Mouse (Mus musculus) ES-E14 (cell line): Measurements from ENCODE around the gene Nell1. TPM values are rescaled to one million over a fixed set of nuclear protein-coding genes. Genes with fewer than 3 reads are reported as not detected.

Experiments used
- DNase-seq: peaks from one replicate; pipeline ENCODE4 v3.0.0-alpha.2; 2013; ENCODE audit warnings: low read depth, low spot score
- H3K27ac ChIP-seq: 2 replicates; pipeline ENCODE4 v1.5.1; 2012; ENCODE audit warnings: low read depth, mild to moderate bottlenecking, low read length, moderate library complexity, mixed read lengths; ENCODE audit not compliant: poor library complexity, insufficient read depth, severe bottlenecking
- H3K36me3 ChIP-seq: 2 replicates; pipeline ENCODE4 v1.6.1; 2012; ENCODE audit warnings: mild to moderate bottlenecking, low read length, moderate library complexity, mixed read lengths; ENCODE audit not compliant: control insufficient read depth, poor library complexity, insufficient read depth, severe bottlenecking
- H3K4me1 ChIP-seq, 2 experiments: fragments of 150-350 bp in 1 of 2; sonication (generic) in 1 of 2; 2 replicates each; pipeline ENCODE4 v1.6.1; 2012; ENCODE audit warnings: low read length in 2 of 2, mild to moderate bottlenecking in 1 of 2, mixed read lengths in 1 of 2; ENCODE audit not compliant: control insufficient read depth in 2 of 2, insufficient read depth in 2 of 2, poor library complexity in 1 of 2
- H3K4me3 ChIP-seq, 2 experiments: fragments of 150-350 bp in 1 of 2; sonication (generic) in 1 of 2; 2 replicates each; pipeline ENCODE4 v1.5.1; 2012; ENCODE audit warnings: low read length in 2 of 2, low read depth in 1 of 2, mild to moderate bottlenecking in 1 of 2, mixed read lengths in 1 of 2; ENCODE audit not compliant: insufficient read depth in 1 of 2, poor library complexity in 1 of 2, severe bottlenecking in 1 of 2
- H3K9ac ChIP-seq: 2 replicates; pipeline ENCODE4 v1.6.1; 2012; ENCODE audit warnings: low read depth, mild to moderate bottlenecking, low read length, mixed read lengths; ENCODE audit not compliant: poor library complexity, insufficient read depth, severe bottlenecking
- H3K9me3 ChIP-seq: fragments of 150-350 bp; sonication (generic); 2 replicates; pipeline ENCODE4 v1.6.1; 2012; ENCODE audit warnings: low read depth, mild to moderate bottlenecking, low read length; ENCODE audit not compliant: control insufficient read depth, insufficient read depth
- CHD2 ChIP-seq: IDR thresholded peaks from 2 replicates; pipeline ENCODE4 v1.6.1; 2014; ENCODE audit warnings: mild to moderate bottlenecking, low read depth, low read length, inconsistent platforms
- HCFC1 ChIP-seq: IDR thresholded peaks from 2 replicates; pipeline ENCODE4 v1.6.1; 2012; ENCODE audit warnings: low read length, inconsistent platforms, borderline replicate concordance; ENCODE audit not compliant: insufficient read depth
- MAFK ChIP-seq: IDR thresholded peaks from 2 replicates; pipeline ENCODE4 v1.6.1; 2014; ENCODE audit warnings: mild to moderate bottlenecking, low read depth, low read length, inconsistent platforms; ENCODE audit not compliant: insufficient read depth
- ZC3H11A ChIP-seq: IDR thresholded peaks from 2 replicates; pipeline ENCODE4 v1.6.1; 2012; ENCODE audit warnings: low read depth, mild to moderate bottlenecking, inconsistent platforms, low read length, borderline replicate concordance
- ZNF384 ChIP-seq: IDR thresholded peaks from 2 replicates; pipeline ENCODE4 v1.6.1; 2012; ENCODE audit warnings: low read depth, low read length, inconsistent platforms
- in situ Hi-C, 2 experiments: fragments of 600-800 bp; cut with MboI; formaldehyde crosslinking; loops; one replicate each; pipeline ENCODE4 v1.15.1; 2025; ENCODE audit warnings: low sequenced_read_pairs in 2 of 2, inconsistent platforms in 1 of 2; ENCODE audit not compliant: unreplicated experiment in 2 of 2
- total RNA-seq: library from RNA; depleted of rRNA; stranded (reverse); fragments of 300-350 nt; gene quantifications from 2 replicates; pipeline ENCODE4 v1.2.3, GENCODE M21; 2012

Nell1 gene
- total RNA-seq, 1 experiment, result 1.8 TPM

DNA sequence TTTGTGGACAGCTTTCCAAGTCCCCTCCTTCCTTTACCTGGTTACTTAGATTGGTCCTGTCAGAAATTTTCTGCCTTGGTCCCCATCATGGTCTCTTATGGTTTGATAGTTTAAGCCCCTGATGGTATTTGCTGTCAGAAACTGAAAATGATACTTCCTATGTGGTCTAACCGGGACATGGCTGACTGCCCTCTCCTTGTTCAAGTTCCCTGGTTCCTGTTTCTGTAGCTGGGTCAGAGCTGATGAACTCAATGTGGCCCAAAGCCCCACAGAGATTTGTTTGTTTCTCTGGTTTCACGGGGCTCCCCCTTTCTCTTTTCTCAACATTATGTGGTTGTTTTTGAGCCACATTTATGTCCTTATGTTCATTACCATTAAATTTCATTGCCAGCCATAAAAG, 30.6 kb downstream of the Nell1 start:
- in situ Hi-C loops, result no loop called here
- Histone ChIP-seq H3K4me1 (no peaks in the 10 kb centered on the region), H3K4me3 (no peak overlapping the region), H3K9me3 (no peaks in the 10 kb centered on the region), H3K36me3 (no peaks in the 10 kb centered on the region), H3K9ac (no peak overlapping the region), H3K27ac (no peak overlapping the region)
- DNase-seq, result no peak
- TF ChIP-seq MAFK (no peak), CHD2 (no peak), ZC3H11A (no peak), HCFC1 (no peak), ZNF384 (no peak)

DNA sequence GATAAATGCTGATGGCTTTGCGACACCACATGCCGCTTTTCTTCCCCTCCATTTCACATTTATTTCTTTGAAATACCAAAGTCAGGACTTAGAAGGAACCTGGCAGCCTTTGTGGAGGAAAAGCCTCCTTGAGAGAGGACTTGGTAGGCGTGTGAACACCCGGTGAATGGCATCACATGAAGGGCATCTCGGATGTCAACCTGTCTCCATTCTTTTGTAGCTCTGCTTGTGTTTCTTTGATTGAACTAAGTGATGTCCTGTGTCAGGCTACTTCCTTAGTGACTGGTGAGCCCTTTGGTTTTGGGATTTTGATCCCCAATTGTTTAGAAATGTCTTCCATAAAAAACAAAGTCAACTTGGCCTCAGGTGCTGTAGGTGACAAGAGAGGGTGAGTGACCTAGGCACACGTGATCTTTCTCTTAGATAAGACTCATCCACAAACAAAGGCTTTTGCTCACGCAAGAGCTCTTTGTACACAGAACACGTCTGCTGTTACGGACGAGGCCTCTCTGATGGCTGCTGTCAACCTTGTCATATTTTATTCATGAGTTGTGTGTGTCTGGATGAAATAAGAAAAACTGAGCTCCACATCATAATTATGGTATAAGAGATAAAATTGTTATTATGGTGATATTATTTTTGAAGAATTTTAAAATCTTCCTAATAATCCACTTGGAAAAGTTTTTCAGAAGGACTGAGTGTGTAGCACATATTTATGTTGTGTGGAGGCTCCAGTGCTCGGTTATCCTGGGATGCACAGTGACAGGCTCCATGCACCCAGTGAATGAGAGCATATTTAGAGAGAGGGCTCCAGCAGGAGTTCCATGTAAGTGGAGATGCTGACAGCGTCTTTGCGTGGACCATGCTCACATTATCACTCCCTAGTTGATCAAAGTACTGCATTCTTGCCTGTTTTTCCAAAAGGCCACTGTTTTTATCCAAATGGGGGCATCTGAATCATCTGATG, 60.8 kb downstream of the Nell1 start:
- in situ Hi-C loops, result no loop called here

DNA sequence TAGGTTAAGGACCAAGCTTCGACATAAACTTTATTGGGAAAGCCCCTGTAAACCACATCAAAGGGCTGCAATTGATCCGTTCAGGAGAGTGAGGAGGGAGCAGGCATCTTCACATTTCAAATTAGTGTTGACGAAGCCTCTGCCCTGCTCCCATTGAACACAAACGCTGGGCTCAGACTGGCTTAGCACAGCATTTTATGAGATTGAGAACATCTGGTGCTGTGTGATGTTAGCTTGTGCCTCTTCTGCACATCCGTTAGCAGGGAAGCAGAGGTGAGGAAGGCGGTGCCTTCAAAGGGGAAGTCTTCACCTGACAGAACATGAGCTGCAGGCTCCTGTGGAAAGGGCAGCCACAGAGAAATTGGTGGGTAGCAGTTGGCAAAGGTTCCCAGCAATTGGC, 66.4 kb downstream of the Nell1 start:
- Histone ChIP-seq H3K9ac (no peak overlapping the region), H3K27ac (no peak overlapping the region), H3K36me3 (no peaks in the 10 kb centered on the region), H3K4me3 (no peak overlapping the region), H3K4me1 (no peaks in the 10 kb centered on the region), H3K9me3 (no peaks in the 10 kb centered on the region)
- no peak for TF ChIP-seq HCFC1
- no peak for TF ChIP-seq ZNF384
- no peak for TF ChIP-seq CHD2
- no peak for TF ChIP-seq ZC3H11A
- no peak for TF ChIP-seq MAFK
- in situ Hi-C loops, result no loop called here
- no peak for DNase-seq

More for the DNA sequence above, 60.8 kb downstream of the Nell1 start:
- TF ChIP-seq ZNF384 (no peak), HCFC1 (no peak), CHD2 (no peak), ZC3H11A (no peak), MAFK (no peak)
- no peaks in the 10 kb centered on the region for H3K36me3 ChIP-seq
- H3K4me1 ChIP-seq, result no peaks in the 10 kb centered on the region
- H3K9me3 ChIP-seq, result no peaks in the 10 kb centered on the region
- H3K27ac ChIP-seq, result no peak overlapping the region
- no peak overlapping the region for H3K4me3 ChIP-seq
- DNase-seq, result no peak
- H3K9ac ChIP-seq, result no peak overlapping the region

DNA sequence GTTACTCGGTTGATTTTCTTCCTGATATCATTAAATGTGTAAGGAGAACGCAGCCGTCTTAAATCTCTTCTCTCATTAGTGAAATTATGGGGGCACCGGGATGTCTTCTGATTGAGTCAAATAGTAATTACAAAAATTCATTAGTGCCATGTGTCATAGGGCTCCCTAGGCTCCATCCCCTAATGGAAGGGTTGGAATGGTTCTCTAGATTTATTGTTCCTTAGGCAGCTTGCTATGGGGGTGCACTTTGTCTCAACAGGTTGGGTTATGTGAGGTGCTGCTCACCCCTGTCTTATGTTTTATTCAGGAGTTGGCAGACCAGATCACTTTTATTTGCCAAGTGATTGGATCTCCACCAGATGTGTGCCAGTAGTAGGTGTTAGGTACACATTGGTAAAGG, 75.5 kb downstream of the Nell1 start:
- no peak for TF ChIP-seq MAFK
- TF ChIP-seq ZC3H11A, result no peak
- TF ChIP-seq CHD2, result no peak
- no peak for TF ChIP-seq HCFC1
- TF ChIP-seq ZNF384, result no peak
- Histone ChIP-seq H3K4me1 (no peaks in the 10 kb centered on the region), H3K27ac (no peak overlapping the region), H3K9ac (no peak overlapping the region), H3K9me3 (no peaks in the 10 kb centered on the region), H3K36me3 (no peaks in the 10 kb centered on the region), H3K4me3 (no peak overlapping the region)
- in situ Hi-C loops, result no loop called here
- no peak for DNase-seq
